Mouse (Mus musculus) midbrain, embryonic 12.5 days (tissue): ENCODE results near the gene R3hdm4. TPM values are rescaled to one million over a fixed set of nuclear protein-coding genes. Genes with fewer than 3 reads are reported as not detected.

Source experiments
- ATAC-seq: fragments of 200-750 bp; cut with Nextera tagmentation; 2 replicates; pipeline ENCODE4 v1.8.0; 2017; ENCODE audit warnings: low read depth, moderate TSS enrichment, moderate library complexity; ENCODE audit not compliant: low FRiP score
- H3K27ac ChIP-seq: fragments of 300-500 bp; sonication (generic); replicated peaks from 2 replicates; pipeline ENCODE4 v1.5.1; 2016; ENCODE audit warnings: mild to moderate bottlenecking
- H3K27me3 ChIP-seq: fragments of 300-500 bp; sonication (generic); 2 replicates; pipeline ENCODE4 v1.6.1; 2016; ENCODE audit warnings: mild to moderate bottlenecking
- H3K36me3 ChIP-seq: fragments of 300-500 bp; sonication (generic); 2 replicates; pipeline ENCODE4 v1.6.1; 2016
- H3K4me1 ChIP-seq: fragments of 300-500 bp; sonication (generic); 2 replicates; pipeline ENCODE4 v1.6.1; 2016
- H3K4me2 ChIP-seq: fragments of 300-500 bp; sonication (generic); replicated peaks from 2 replicates; pipeline ENCODE4 v1.6.1; 2016; ENCODE audit warnings: mild to moderate bottlenecking, moderate library complexity
- H3K4me3 ChIP-seq: fragments of 300-500 bp; sonication (generic); 2 replicates; pipeline ENCODE4 v1.5.1; 2016; ENCODE audit warnings: mild to moderate bottlenecking
- H3K9ac ChIP-seq: fragments of 300-500 bp; sonication (generic); replicated peaks from 2 replicates; pipeline ENCODE4 v1.6.1; 2016; ENCODE audit warnings: mild to moderate bottlenecking, moderate library complexity
- H3K9me3 ChIP-seq: fragments of 300-500 bp; sonication (generic); 2 replicates; pipeline ENCODE4 v1.6.1; 2016; ENCODE audit warnings: mild to moderate bottlenecking
- WGBS: fragments of 180-500 bp; shearing (Covaris S2); methylation state at CpG from one replicate; pipeline ENCODE4 v1.1.7; 2016; 5-methylcytosine and 5-hydroxymethylcytosine counted together
- polyA plus RNA-seq: library from polyadenylated mRNA; unstranded; fragments of >200 nt; fragmentation: Nextera tagmentation; extraction: Ambion mirVana; gene quantifications from 2 replicates; pipeline ENCODE4 v1.2.1, GENCODE M21; 2016

Gene R3hdm4
- polyA plus RNA-seq, 1 experiment from 2014 or later = 157 TPM

DNA sequence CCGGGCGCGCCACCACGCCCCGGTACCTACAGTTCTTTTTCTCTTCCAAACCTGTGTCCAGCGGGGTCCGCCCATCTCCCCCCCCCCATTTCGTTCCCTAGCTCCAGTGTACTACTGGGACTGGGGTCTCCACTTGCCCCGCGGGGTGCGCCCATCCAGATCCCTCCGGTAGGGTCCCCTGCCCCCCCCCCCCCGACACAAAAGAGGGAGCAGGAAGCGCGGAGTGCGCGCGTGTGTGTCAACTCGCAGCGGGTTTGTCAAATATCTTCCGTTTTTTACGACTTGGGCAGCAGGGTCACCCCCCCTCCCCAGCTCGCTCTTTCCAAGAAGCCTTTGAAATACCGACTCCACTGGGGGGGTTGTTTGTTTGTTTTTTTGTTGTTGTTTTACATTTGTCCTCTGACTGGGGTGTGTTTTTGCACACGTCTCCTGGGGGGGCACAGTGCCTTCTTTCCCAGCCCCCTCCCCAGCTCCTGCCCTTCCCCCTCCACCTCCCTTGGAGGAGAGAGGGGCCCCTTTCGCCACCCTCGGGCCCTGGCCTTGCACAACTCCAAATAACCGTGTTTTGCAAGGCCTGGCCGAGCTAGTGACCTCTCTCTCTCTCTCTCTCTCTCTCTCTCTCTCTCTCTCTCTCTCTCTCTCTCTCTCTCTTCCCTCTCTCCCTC, 7.2 kb upstream of the R3hdm4 start:
- Histone ChIP-seq H3K9ac (peak overlapping the region; percentile 88), H3K4me2 (peak overlapping the region; percentile 88), H3K36me3 (peaks cover 26% of the 10 kb centered on the region), H3K4me1 (peaks cover 62% of the 10 kb centered on the region), H3K4me3 (peak overlapping the region; percentile 90), H3K27me3 (peaks cover 16% of the 10 kb centered on the region), H3K27ac (peak overlapping the region; percentile 90), H3K9me3 (no peaks in the 10 kb centered on the region)
- ATAC-seq = no peak
- WGBS = 0% methylated on average over 23 of the region's 29 CpGs

DNA sequence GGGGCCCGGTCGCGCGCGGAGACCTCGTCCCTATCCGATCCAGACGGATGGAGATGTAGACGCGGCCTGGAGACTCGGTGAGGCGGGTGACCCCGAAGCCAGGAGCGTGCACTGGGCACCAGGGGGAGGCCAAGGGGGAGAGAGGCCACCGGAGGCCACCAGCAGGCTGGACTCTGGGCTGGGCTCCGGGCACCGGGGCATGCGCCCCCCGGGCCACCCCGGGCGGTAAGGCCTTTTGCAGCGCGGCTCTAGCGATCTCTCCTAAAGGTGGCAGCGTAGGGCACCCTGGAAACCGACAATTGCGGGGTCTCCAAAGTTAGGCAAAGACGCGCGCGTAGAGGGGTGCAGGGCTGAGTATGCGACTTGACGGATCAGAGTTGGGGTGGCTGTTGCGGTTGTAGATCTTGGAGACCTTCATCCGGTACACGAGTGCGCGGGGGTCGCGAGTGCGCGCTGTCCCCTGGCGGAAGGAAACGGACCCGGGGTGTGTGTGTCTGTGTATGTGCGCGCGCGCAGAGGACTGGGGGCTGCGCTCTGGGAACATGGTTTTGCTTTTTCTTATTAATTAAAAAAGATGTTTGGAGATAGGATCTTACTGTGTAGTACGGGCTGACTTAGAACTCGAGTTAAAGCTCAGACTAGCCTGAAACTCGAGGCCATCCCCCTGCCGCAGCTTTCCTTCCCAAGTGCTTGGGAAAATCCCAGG, 6.5 kb upstream of the R3hdm4 start:
- Histone ChIP-seq H3K4me1 (peaks cover 55% of the 10 kb centered on the region), H3K4me3 (peak overlapping the region; percentile 90), H3K4me2 (peak overlapping the region; percentile 88), H3K27me3 (peaks cover 23% of the 10 kb centered on the region), H3K27ac (peak overlapping the region; percentile 90), H3K9me3 (no peaks in the 10 kb centered on the region), H3K36me3 (peaks cover 20% of the 10 kb centered on the region), H3K9ac (peak overlapping the region; percentile 88)
- 0% methylated on average over 54 of the region's 54 CpGs for WGBS
- peak; percentile 41 for ATAC-seq

DNA sequence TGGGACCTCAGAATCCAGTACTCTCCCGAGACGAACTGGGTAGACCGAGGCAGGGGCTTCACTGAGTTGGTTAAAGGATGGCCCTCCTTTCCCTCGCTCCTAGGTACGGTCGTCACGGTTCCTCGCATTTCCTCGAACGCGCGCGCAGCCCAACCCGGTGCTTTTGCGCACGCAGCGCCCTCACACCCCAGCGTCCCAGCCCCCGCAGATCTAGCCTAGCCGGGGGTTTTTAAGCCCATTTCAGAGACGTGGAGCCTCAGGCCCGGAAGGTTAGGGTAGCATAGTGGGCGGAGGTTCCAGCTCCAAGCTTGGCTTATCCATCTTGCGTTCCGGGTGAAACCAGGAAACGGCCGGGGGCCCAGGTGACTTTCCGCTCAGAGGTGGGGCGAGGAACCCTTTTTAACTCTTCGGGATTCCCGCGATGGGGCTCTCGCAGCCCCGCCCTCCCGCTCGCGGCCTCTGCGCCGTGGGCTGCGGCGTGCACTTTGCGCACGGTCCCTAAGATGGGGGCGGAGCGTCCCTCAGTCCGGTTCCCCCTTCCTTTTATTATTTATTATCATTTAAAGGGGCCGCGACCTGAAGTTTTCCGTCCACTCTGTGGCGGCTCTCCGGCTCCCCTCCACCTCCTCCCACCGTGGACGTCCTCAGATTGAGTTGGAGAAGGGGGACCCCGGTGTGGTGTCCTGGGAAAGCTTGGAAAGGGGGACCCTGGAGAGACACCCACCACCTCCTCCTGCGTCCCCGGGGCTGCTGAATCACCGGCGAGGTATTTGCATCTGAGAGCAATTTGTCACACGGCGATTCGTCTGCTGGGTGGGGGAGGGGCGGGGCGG, 5.7 kb upstream of the R3hdm4 start, which contains the start of gene Arid3a:
Arid3a (plus strand) TSS at position 553 of the 833 bp plus-strand sequence.
- no peaks in the 10 kb centered on the region for H3K9me3 ChIP-seq
- peaks cover 30% of the 10 kb centered on the region for H3K27me3 ChIP-seq
- ATAC-seq = peak; percentile 70
- H3K9ac ChIP-seq = peak within 1 kb of the TSS; percentile 88
- peak within 1 kb of the TSS; percentile 90 for H3K27ac ChIP-seq
- peak within 1 kb of the TSS; percentile 90 for H3K4me3 ChIP-seq
- peaks cover 49% of the 10 kb centered on the region for H3K4me1 ChIP-seq
- under 1% methylated on average over 63 of the region's 63 CpGs for WGBS
- peak within 1 kb of the TSS; percentile 88 for H3K4me2 ChIP-seq
- peaks cover 12% of the 10 kb centered on the region for H3K36me3 ChIP-seq

DNA sequence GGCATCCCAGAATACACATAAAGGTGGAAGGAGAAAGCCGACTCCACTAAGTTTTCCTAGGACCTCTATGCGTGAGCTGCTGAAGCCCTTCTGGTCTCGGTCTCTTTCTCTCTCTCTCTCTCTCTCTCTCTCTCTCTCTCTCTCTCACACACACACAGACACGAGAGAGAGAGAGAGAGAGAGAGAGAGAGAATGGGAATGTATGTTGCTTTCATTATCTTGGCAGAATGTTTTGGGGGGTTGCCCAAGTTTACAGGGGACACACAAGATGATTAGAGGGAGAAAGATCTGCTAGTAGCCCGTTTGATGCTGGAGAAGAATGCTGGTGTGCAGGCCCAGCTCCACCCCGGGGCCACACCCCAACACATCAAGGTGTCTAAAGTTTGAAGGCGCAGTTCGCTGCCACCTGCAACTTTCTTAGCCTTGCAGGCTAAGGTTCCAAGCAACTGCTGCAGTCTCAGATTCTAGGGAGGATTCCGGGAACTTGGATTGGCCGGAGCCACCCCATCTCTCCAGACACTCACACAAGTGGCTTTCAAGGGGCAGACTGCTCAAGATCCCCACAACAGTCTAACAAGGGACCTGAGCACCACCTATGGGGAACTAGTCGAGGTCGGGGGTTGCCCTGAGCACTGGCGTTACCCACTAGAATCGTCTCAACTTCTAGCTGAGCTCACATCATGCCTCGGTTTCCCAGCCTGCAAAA, 4.9 kb upstream of the R3hdm4 start:
- H3K27me3 ChIP-seq = peaks cover 38% of the 10 kb centered on the region
- no peak; the same call in 1 of the 2 replicates for ATAC-seq
- no peaks in the 10 kb centered on the region for H3K9me3 ChIP-seq
- H3K9ac ChIP-seq = peak overlapping the region; percentile 88; the same call in 1 of the 2 replicates
- peaks cover 4% of the 10 kb centered on the region for H3K36me3 ChIP-seq
- peak overlapping the region; percentile 90; the same call in 1 of the 2 replicates for H3K27ac ChIP-seq
- peak overlapping the region; percentile 90 for H3K4me3 ChIP-seq
- H3K4me1 ChIP-seq = peaks cover 54% of the 10 kb centered on the region
- peak overlapping the region; percentile 88 for H3K4me2 ChIP-seq
- WGBS = 10% methylated on average over 14 of the region's 15 CpGs

DNA sequence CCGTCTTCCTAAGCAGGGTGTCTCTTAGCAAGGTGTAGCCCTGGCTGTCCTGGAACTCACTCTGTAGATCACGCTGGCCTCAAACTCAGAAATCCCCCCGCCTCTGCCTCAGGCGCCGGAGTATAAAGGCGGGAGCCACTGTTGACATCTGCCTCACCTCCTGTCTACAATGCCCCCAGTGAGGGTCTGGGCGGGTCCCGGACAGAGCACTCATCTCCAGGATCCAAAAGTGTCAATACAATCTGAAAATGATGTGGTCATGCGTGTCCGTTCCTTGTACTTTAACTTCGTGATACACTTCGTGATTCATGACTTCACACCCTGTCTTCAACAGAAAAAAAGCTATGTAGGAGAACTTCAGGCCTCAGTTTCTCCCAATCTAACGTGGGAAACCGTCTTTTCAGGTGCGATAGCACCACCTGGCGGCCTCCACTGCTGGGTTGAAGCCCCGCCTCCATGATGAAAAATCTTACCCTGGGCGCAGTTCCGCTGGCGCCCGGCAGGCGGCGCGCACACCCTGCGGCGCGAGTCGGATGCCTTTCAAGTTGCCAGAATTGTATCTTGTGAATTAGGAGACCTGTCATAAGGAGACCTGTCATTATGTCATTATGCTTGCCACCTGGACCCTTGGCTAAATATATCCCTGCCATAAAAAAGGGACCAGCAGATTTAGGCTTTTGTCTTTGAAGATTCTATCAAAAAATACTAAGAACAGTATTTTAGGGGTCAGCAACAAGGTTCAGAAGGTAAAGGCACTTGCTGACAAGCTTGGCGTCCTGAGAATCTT, 4.2 kb upstream of the R3hdm4 start:
- Histone ChIP-seq H3K4me2 (no peak overlapping the region), H3K27ac (no peak overlapping the region), H3K9ac (no peak overlapping the region; the same call in 1 of the 2 replicates), H3K4me1 (peaks cover 54% of the 10 kb centered on the region), H3K36me3 (no peaks in the 10 kb centered on the region), H3K27me3 (peaks cover 45% of the 10 kb centered on the region), H3K4me3 (0 out of 2 replicates have a peak overlapping the region, but pooled peaks have one; percentile 0), H3K9me3 (no peaks in the 10 kb centered on the region)
- no peak for ATAC-seq
- 10% methylated on average over 29 of the region's 29 CpGs for WGBS

DNA sequence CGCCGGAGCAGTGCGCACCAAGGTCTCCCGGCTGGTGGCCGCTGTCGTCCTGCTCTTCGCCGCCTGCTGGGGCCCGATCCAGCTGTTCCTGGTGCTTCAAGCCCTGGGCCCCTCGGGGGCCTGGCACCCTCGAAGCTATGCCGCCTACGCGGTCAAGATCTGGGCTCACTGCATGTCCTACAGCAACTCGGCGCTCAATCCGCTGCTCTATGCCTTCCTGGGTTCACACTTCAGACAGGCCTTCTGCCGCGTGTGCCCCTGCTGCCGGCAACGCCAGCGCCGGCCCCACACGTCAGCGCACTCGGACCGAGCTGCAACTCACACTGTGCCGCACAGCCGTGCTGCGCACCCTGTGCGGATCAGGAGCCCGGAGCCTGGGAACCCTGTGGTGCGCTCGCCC, 564 bp upstream of the R3hdm4 start:
- Histone ChIP-seq H3K27ac (no peak overlapping the region), H3K4me2 (peak overlapping the region; percentile 42), H3K36me3 (no peaks in the 10 kb centered on the region), H3K9me3 (no peaks in the 10 kb centered on the region), H3K27me3 (peaks cover 77% of the 10 kb centered on the region), H3K4me1 (peaks cover 48% of the 10 kb centered on the region), H3K9ac (0 out of 2 replicates have a peak overlapping the region, but pooled peaks have one; percentile 15), H3K4me3 (peak overlapping the region; percentile 27)
- under 1% methylated on average over 34 of the region's 34 CpGs for WGBS
- no peak for ATAC-seq

DNA sequence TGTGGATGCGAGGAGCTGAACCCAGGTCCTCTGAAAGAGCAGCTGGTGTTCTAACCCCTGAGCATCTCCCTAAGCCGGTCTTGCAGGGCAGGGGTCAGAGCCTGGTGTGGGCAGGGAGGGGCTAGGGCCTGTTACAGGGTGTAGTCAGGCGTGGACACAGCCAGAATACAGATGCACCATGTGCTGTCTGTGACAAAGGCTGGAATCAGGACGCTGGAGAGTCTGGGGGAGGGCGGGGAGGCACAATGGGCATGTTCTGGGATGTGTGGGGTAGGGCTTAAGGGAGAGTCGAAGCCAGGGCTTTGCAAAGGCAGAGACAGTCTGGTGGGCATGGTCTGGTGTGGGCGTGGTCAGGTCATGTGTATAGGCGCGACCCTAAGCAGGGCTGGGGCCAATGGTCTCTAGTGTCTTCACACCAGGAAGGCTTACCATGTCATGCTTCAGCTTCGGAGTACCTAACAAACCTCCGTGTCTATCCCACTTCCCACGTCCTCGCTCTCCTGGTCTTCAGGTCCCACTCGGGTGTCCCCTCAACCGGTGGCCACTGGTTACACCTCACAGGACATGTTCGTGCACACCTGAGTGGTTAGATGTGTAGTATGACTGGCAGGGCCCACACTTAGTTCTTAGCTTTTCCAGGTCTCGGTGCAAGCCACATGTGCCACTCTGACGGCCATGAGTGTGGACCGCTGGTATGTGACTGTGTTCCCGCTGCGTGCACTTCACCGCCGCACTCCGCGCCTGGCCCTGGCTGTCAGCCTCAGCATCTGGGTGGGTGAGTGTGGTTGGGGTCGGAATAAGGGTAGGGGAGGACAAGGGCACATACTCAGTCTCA, 735 bp downstream of the R3hdm4 start:
- H3K9me3 ChIP-seq = no peaks in the 10 kb centered on the region
- peak overlapping the region; percentile 42; the same call in 1 of the 2 replicates for H3K4me2 ChIP-seq
- H3K27me3 ChIP-seq = peaks cover 72% of the 10 kb centered on the region
- no peak overlapping the region for H3K27ac ChIP-seq
- 0 out of 2 replicates have a peak overlapping the region, but pooled peaks have one; percentile 17 for H3K9ac ChIP-seq
- H3K4me3 ChIP-seq = peak overlapping the region; percentile 27
- H3K4me1 ChIP-seq = peaks cover 48% of the 10 kb centered on the region
- H3K36me3 ChIP-seq = no peaks in the 10 kb centered on the region
- 0 out of 2 replicates have a peak, but pooled peaks have one; percentile 10 for ATAC-seq
- 16% methylated on average over 26 of the region's 26 CpGs for WGBS

DNA sequence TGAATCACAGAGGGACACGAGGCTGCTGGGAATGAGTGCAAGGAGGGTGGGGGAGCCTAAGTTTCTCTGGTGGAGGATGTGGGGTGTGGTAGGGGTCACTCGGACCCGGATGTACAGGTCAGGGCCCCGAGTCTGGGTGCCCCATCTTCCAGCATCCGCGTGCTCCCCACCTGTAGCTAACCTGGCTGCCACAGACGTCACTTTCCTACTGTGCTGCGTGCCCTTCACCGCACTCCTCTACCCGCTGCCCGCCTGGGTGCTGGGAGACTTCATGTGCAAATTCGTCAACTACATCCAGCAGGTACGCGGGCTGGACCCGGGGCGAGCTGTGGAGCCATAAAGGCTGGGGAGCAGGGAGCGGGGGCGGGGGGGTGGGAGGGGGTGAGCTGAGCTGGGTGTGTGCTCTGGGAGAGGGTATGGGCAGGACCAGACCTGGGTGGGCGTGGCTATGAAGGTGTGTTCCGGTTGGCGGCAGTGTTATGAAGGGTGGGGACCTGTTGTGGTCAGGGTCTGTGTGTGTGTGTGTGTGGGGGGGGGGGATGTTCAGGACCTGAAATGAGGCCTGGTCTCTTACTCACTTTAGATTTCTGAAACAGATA, 1.7 kb downstream of the R3hdm4 start:
- Histone ChIP-seq H3K27me3 (peaks cover 72% of the 10 kb centered on the region), H3K36me3 (no peaks in the 10 kb centered on the region), H3K9me3 (no peaks in the 10 kb centered on the region), H3K4me2 (no peak overlapping the region), H3K4me1 (peaks cover 54% of the 10 kb centered on the region), H3K4me3 (peak overlapping the region; percentile 13; the same call in 1 of the 2 replicates), H3K9ac (no peak overlapping the region), H3K27ac (no peak overlapping the region)
- WGBS = 3% methylated on average over 21 of the region's 21 CpGs
- no peak for ATAC-seq

DNA sequence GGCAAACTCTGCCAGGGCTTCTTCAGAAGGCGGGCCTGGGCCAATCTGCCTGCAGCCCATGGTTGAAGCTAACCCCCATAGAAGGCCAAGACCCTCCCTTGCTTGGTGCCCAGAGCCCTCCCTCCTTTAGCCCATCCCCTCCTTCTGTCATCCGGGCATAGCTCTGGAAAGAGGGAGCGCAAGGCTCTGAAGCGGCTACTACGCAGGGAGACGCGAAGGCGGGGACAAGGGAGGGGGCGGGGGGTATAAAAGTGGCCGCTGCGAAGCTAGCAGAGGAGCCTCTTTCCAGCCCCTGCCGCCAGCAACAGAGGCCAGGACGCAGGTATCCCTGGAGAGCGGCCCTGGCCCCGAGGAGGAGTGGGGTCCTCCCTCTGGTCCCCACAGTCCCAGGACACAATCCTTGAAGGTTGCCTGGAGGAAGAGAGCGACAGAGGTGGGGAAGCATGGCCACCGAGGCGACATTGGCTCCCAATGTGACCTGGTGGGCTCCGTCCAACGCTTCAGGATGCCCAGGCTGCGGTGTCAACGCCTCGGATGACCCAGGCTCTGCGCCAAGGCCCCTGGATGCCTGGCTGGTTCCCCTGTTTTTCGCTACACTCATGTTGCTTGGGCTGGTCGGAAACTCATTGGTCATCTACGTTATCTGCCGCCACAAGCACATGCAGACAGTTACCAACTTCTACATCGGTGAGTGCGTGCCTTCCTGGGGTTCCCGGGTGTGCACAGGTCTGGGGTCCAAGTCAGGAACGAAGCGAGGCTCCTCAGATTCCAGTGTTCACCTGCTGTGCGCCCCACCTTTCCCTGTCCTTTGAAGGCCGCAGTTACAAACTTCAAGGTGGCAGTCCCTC, 2.6 kb downstream of the R3hdm4 start:
- Histone ChIP-seq H3K27me3 (peaks cover 65% of the 10 kb centered on the region), H3K4me2 (peak overlapping the region; percentile 8; the same call in 1 of the 2 replicates), H3K4me1 (peaks cover 60% of the 10 kb centered on the region), H3K27ac (no peak overlapping the region), H3K36me3 (no peaks in the 10 kb centered on the region), H3K4me3 (peak overlapping the region; percentile 13), H3K9me3 (no peaks in the 10 kb centered on the region), H3K9ac (no peak overlapping the region; the same call in 1 of the 2 replicates)
- ATAC-seq = no peak
- WGBS = 3% methylated on average over 34 of the region's 35 CpGs
